Mouse (Mus musculus): ENCODE data around the gene Sh3rf1. TPM values are rescaled to one million over a fixed set of nuclear protein-coding genes. Genes with fewer than 3 reads are reported as not detected.

Gene Sh3rf1
- polyA plus RNA-seq, 1 experiment from 2014 or later = 9.1 TPM

- 86% methylated on average over 7 of the region's 7 CpGs for WGBS
- Histone ChIP-seq H3K4me3 (replicated peaks) (no peak overlapping the region), H3K27me3 (no peaks in the 10 kb centered on the region), H3K9me3 (no peaks in the 10 kb centered on the region), H3K36me3 (no peaks in the 10 kb centered on the region), H3K4me1 (replicated peaks) (peaks cover 27% of the 10 kb centered on the region), H3K27ac (peak overlapping the region; percentile 35; the same call in 1 of the 2 replicates), H3K4me2 (no peak overlapping the region), H3K9ac (replicated peaks) (no peak overlapping the region)
- no peak for ATAC-seq (ENCODE audit: insufficient number of reproducible peaks, insufficient read depth, low FRiP score, low TSS enrichment, low read depth)
Observed at GRCm38 (mm10) chr8:61264881-61265280, 41.2 kb downstream of the Sh3rf1 start.

- Histone ChIP-seq H3K27ac (no peak overlapping the region), H3K4me2 (no peak overlapping the region), H3K4me1 (replicated peaks) (peaks cover 29% of the 10 kb centered on the region), H3K36me3 (no peaks in the 10 kb centered on the region), H3K4me3 (replicated peaks) (no peak overlapping the region), H3K9me3 (no peaks in the 10 kb centered on the region), H3K9ac (replicated peaks) (no peak overlapping the region), H3K27me3 (no peaks in the 10 kb centered on the region)
- 78% methylated on average over 5 of the region's 5 CpGs for WGBS
- no peak for ATAC-seq (ENCODE audit: insufficient number of reproducible peaks, insufficient read depth, low FRiP score, low TSS enrichment, low read depth)
Observed at GRCm38 (mm10) chr8:61265390-61265789, 41.7 kb downstream of the Sh3rf1 start.

- 98% methylated on average over 1 of the region's 1 CpGs for WGBS
- Histone ChIP-seq H3K27ac (no peak overlapping the region), H3K9ac (replicated peaks) (no peak overlapping the region), H3K9me3 (no peaks in the 10 kb centered on the region), H3K4me1 (replicated peaks) (peaks cover 23% of the 10 kb centered on the region), H3K4me2 (no peak overlapping the region), H3K4me3 (replicated peaks) (no peak overlapping the region), H3K27me3 (no peaks in the 10 kb centered on the region), H3K36me3 (no peaks in the 10 kb centered on the region)
- ATAC-seq (ENCODE audit: insufficient number of reproducible peaks, insufficient read depth, low FRiP score, low TSS enrichment, low read depth) = peak; percentile 37; the same call in 1 of the 2 replicates
Observed at GRCm38 (mm10) chr8:61267061-61267460, 43.4 kb downstream of the Sh3rf1 start.

GRCm38 (mm10) chr8:61267692-61268091 lies 44.0 kb downstream of the Sh3rf1 start:
- WGBS = 56% methylated on average over 8 of the region's 8 CpGs
- Histone ChIP-seq H3K4me2 (no peak overlapping the region), H3K9ac (replicated peaks) (no peak overlapping the region), H3K36me3 (no peaks in the 10 kb centered on the region), H3K27ac (no peak overlapping the region), H3K4me3 (replicated peaks) (no peak overlapping the region), H3K4me1 (replicated peaks) (peaks cover 24% of the 10 kb centered on the region), H3K27me3 (no peaks in the 10 kb centered on the region), H3K9me3 (no peaks in the 10 kb centered on the region)
- ATAC-seq (ENCODE audit: insufficient number of reproducible peaks, insufficient read depth, low FRiP score, low TSS enrichment, low read depth) = peak; percentile 32; the same call in 1 of the 2 replicates

GRCm38 (mm10) chr8:61268233-61268916 lies 44.7 kb downstream of the Sh3rf1 start:
- H3K36me3 ChIP-seq = no peaks in the 10 kb centered on the region
- no peaks in the 10 kb centered on the region for H3K9me3 ChIP-seq
- no peak for ATAC-seq (ENCODE audit: insufficient number of reproducible peaks, insufficient read depth, low FRiP score, low TSS enrichment, low read depth)
- no peak overlapping the region for H3K9ac ChIP-seq (replicated peaks)
- no peak overlapping the region for H3K4me3 ChIP-seq (replicated peaks)
- H3K27me3 ChIP-seq = no peaks in the 10 kb centered on the region
- WGBS = 82% methylated on average over 10 of the region's 10 CpGs
- H3K27ac ChIP-seq = peak overlapping the region; percentile 2; the same call in 1 of the 2 replicates
- H3K4me1 ChIP-seq (replicated peaks) = peaks cover 30% of the 10 kb centered on the region
- H3K4me2 ChIP-seq = no peak overlapping the region

GRCm38 (mm10) chr8:61270016-61270415 lies 46.3 kb downstream of the Sh3rf1 start:
- peaks cover 47% of the 10 kb centered on the region for H3K4me1 ChIP-seq (replicated peaks)
- H3K9me3 ChIP-seq = no peaks in the 10 kb centered on the region
- no peak for ATAC-seq (ENCODE audit: insufficient number of reproducible peaks, insufficient read depth, low FRiP score, low TSS enrichment, low read depth)
- no peak overlapping the region for H3K4me3 ChIP-seq (replicated peaks)
- H3K36me3 ChIP-seq = no peaks in the 10 kb centered on the region
- H3K27me3 ChIP-seq = no peaks in the 10 kb centered on the region
- 87% methylated on average over 11 of the region's 11 CpGs for whole genome bisulfite sequencing
- no peak overlapping the region for H3K27ac ChIP-seq
- H3K4me2 ChIP-seq = no peak overlapping the region
- no peak overlapping the region for H3K9ac ChIP-seq (replicated peaks)

- no peaks in the 10 kb centered on the region for H3K27me3 ChIP-seq
- no peaks in the 10 kb centered on the region for H3K9me3 ChIP-seq
- no peak overlapping the region for H3K27ac ChIP-seq
- no peak overlapping the region for H3K4me3 ChIP-seq (replicated peaks)
- H3K4me1 ChIP-seq (replicated peaks) = peaks cover 50% of the 10 kb centered on the region
- 76% methylated on average over 9 of the region's 9 CpGs for WGBS
- H3K9ac ChIP-seq (replicated peaks) = no peak overlapping the region
- no peaks in the 10 kb centered on the region for H3K36me3 ChIP-seq
- ATAC-seq (ENCODE audit: insufficient number of reproducible peaks, insufficient read depth, low FRiP score, low TSS enrichment, low read depth) = no peak
- no peak overlapping the region for H3K4me2 ChIP-seq
Observed at GRCm38 (mm10) chr8:61270541-61270940, 46.9 kb downstream of the Sh3rf1 start.

- Histone ChIP-seq H3K9ac (replicated peaks) (no peak overlapping the region), H3K36me3 (no peaks in the 10 kb centered on the region), H3K4me1 (replicated peaks) (peaks cover 50% of the 10 kb centered on the region), H3K9me3 (no peaks in the 10 kb centered on the region), H3K27ac (no peak overlapping the region), H3K27me3 (no peaks in the 10 kb centered on the region), H3K4me2 (no peak overlapping the region), H3K4me3 (replicated peaks) (no peak overlapping the region)
- no peak for ATAC-seq (ENCODE audit: insufficient number of reproducible peaks, insufficient read depth, low FRiP score, low TSS enrichment, low read depth)
- 91% methylated on average over 2 of the region's 6 CpGs for WGBS
Observed at GRCm38 (mm10) chr8:61270961-61271360, 47.3 kb downstream of the Sh3rf1 start.

- Histone ChIP-seq H3K36me3 (no peaks in the 10 kb centered on the region), H3K4me2 (no peak overlapping the region), H3K27ac (no peak overlapping the region), H3K4me3 (replicated peaks) (no peak overlapping the region), H3K4me1 (replicated peaks) (peaks cover 47% of the 10 kb centered on the region), H3K9me3 (no peaks in the 10 kb centered on the region), H3K9ac (replicated peaks) (no peak overlapping the region), H3K27me3 (no peaks in the 10 kb centered on the region)
- 73% methylated on average over 3 of the region's 3 CpGs for WGBS
- ATAC-seq (ENCODE audit: insufficient number of reproducible peaks, insufficient read depth, low FRiP score, low TSS enrichment, low read depth) = no peak
Observed at GRCm38 (mm10) chr8:61272838-61273237, 49.2 kb downstream of the Sh3rf1 start.

GRCm38 (mm10) chr8:61273307-61274221 lies 49.9 kb downstream of the Sh3rf1 start:
- no peak for ATAC-seq (ENCODE audit: insufficient number of reproducible peaks, insufficient read depth, low FRiP score, low TSS enrichment, low read depth)
- no peaks in the 10 kb centered on the region for H3K36me3 ChIP-seq
- no peaks in the 10 kb centered on the region for H3K9me3 ChIP-seq
- no peaks in the 10 kb centered on the region for H3K27me3 ChIP-seq
- WGBS = 63% methylated on average over 17 of the region's 17 CpGs
- H3K4me1 ChIP-seq (replicated peaks) = peaks cover 40% of the 10 kb centered on the region
- H3K4me3 ChIP-seq (replicated peaks) = no peak overlapping the region
- H3K27ac ChIP-seq = no peak overlapping the region
- no peak overlapping the region for H3K9ac ChIP-seq (replicated peaks)
- no peak overlapping the region for H3K4me2 ChIP-seq

- Histone ChIP-seq H3K36me3 (no peaks in the 10 kb centered on the region), H3K9me3 (no peaks in the 10 kb centered on the region), H3K4me1 (replicated peaks) (peaks cover 37% of the 10 kb centered on the region), H3K9ac (replicated peaks) (no peak overlapping the region), H3K4me2 (no peak overlapping the region), H3K4me3 (replicated peaks) (no peak overlapping the region), H3K27ac (peak overlapping the region; percentile 18), H3K27me3 (no peaks in the 10 kb centered on the region)
- ATAC-seq (ENCODE audit: insufficient number of reproducible peaks, insufficient read depth, low FRiP score, low TSS enrichment, low read depth) = peak; percentile 64
- WGBS = 34% methylated on average over 10 of the region's 10 CpGs
Observed at GRCm38 (mm10) chr8:61274602-61275462, 51.2 kb downstream of the Sh3rf1 start.

All from limb, embryonic 12.5 days (tissue).